ENCODE assay signal across 13 mouse cellular contexts in the genomic region with DNA sequence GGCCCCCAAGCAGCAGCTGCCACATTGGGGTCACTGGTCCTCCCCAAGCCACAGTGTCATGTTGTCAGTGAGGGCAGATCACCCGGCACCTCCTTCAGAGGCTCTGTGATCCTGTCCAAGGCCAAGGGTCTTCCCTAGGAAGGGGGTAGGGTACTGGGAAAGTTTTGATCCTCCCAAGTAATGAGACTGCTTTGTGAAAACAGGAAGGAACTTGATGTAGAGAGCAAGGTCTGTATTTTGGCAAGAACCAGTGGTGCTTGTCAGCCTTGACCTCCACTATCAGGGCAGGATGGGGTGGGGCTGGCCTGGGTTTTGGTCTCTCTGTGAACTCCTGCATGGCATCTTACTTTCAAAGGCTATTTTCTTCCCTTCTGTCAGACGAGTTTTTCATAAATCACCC. TPM values are rescaled to one million over a fixed set of nuclear protein-coding genes. Genes with fewer than 3 reads are reported as not detected.
DNase-seq lines count a peak whose midpoint lies in the region; ATAC-seq and TF ChIP-seq lines count a peak whose summit lies in the region.
"Had no signal": no experiment of that assay in that cellular context is flagged by ENCODE, and none has a peak within 500 bp of the region (broad histone marks: within the 10 kb centered on the region; RNA-seq: fewer than 3 reads in every experiment).

No protein-coding gene starts in this region.

- no peak overlapping the region for H3K4me3 ChIP-seq in heart, embryonic 11.5 days (ENCODE audit: low read depth, low read length)
- no peak overlapping the region for H3K4me3 ChIP-seq in lung, embryonic 14.5 days (ENCODE audit: low read depth, low read length)
- no peak overlapping the region for H3K4me3 ChIP-seq in hindbrain, embryonic 14.5 days (replicated peaks; ENCODE audit: low read length)
- H3K4me3 ChIP-seq: neural tube, embryonic 13.5 days had no signal

- H3K9ac ChIP-seq in heart, embryonic 11.5 days (ENCODE audit: low read depth, low read length) = 0 out of 2 replicates have a peak overlapping the region, but pooled peaks have one; percentile 22
- no peak overlapping the region for H3K9ac ChIP-seq in lung, embryonic 14.5 days
- no peak overlapping the region for H3K9ac ChIP-seq in hindbrain, embryonic 14.5 days
- H3K9ac ChIP-seq: neural tube, embryonic 13.5 days had no signal

- no peak for DNase-seq in heart, postnatal 4 days
- peak; percentile 40 for DNase-seq in lung, embryonic 14.5 days
- no peak for DNase-seq in lung, adult 18-20 months
- peak; percentile 82 for DNase-seq in adrenal gland, postnatal 14 days
- DNase-seq in kidney, postnatal 14 days = peak; percentile 68
- no peak for DNase-seq in hindbrain, embryonic 14.5 days (ENCODE audit: low spot score)
- no peak for DNase-seq in frontal cortex, adult 2 months (ENCODE audit: extremely low spot score in 1 of 2, low spot score in 1 of 2)
- DNase-seq: cerebellum, adult 18-20 months; retina, postnatal 1 day had no signal

- no peaks in the 10 kb centered on the region for H3K27me3 ChIP-seq in heart, embryonic 11.5 days (ENCODE audit: control insufficient read depth, insufficient read depth, low read length)
- H3K27me3 ChIP-seq in lung, embryonic 14.5 days (ENCODE audit: insufficient read depth, low read length) = no peaks in the 10 kb centered on the region
- no peaks in the 10 kb centered on the region for H3K27me3 ChIP-seq in hindbrain, embryonic 14.5 days (ENCODE audit: control insufficient read depth, insufficient read depth, low read length)
- H3K27me3 ChIP-seq: neural tube, embryonic 13.5 days had no signal

- 16% methylated on average over 2 of the region's 2 CpGs for WGBS in heart, embryonic 11.5 days (ENCODE audit: insufficient replicate concordance)
- 15% methylated on average over 2 of the region's 2 CpGs for WGBS in lung, embryonic 14.5 days
- 58% methylated on average over 2 of the region's 2 CpGs for WGBS in hindbrain, embryonic 14.5 days

- peak; percentile 27; the same call in 1 of the 2 replicates for ATAC-seq in heart, embryonic 11.5 days (replicated peaks; ENCODE audit: insufficient number of reproducible peaks, low FRiP score, low TSS enrichment)
- peak; percentile 38; the same call in 1 of the 2 replicates for ATAC-seq in lung, embryonic 14.5 days (ENCODE audit: insufficient read depth)
- no peak for ATAC-seq in hindbrain, embryonic 14.5 days (ENCODE audit: low FRiP score)
- ATAC-seq: midbrain, embryonic 16.5 days had no signal

- peaks cover 12% of the 10 kb centered on the region for H3K4me1 ChIP-seq in heart, embryonic 11.5 days (ENCODE audit: control insufficient read depth, insufficient read depth, low read length)
- no peaks in the 10 kb centered on the region for H3K4me1 ChIP-seq in lung, embryonic 14.5 days (ENCODE audit: insufficient read depth)
- no peaks in the 10 kb centered on the region for H3K4me1 ChIP-seq in hindbrain, embryonic 14.5 days (replicated peaks; ENCODE audit: control insufficient read depth, insufficient read depth, low read length)
- H3K4me1 ChIP-seq: neural tube, embryonic 13.5 days had no signal

- TF ChIP-seq CTCF in lung, embryonic 14.5 days (IDR thresholded peaks at IDR 0.05; ENCODE audit: low read depth) = no peak

- no peaks in the 10 kb centered on the region for H3K36me3 ChIP-seq in heart, embryonic 11.5 days (ENCODE audit: control insufficient read depth, insufficient read depth, low read length)
- H3K36me3 ChIP-seq in lung, embryonic 14.5 days (ENCODE audit: insufficient read depth) = no peaks in the 10 kb centered on the region
- no peaks in the 10 kb centered on the region for H3K36me3 ChIP-seq in hindbrain, embryonic 14.5 days (replicated peaks; ENCODE audit: control insufficient read depth, insufficient read depth)
- H3K36me3 ChIP-seq: neural tube, embryonic 13.5 days had no signal

- H3K4me2 ChIP-seq in heart, embryonic 11.5 days = no peak overlapping the region; the same call in 1 of the 2 replicates
- no peak overlapping the region for H3K4me2 ChIP-seq in lung, embryonic 14.5 days
- no peak overlapping the region for H3K4me2 ChIP-seq in hindbrain, embryonic 14.5 days (replicated peaks)
- H3K4me2 ChIP-seq: neural tube, embryonic 13.5 days had no signal

- no peaks in the 10 kb centered on the region; the same call in 1 of the 2 replicates for H3K9me3 ChIP-seq in heart, embryonic 11.5 days (replicated peaks; ENCODE audit: control insufficient read depth, low read length)
- no peaks in the 10 kb centered on the region for H3K9me3 ChIP-seq in lung, embryonic 14.5 days (ENCODE audit: low read depth, low read length)
- H3K9me3 ChIP-seq in hindbrain, embryonic 14.5 days (ENCODE audit: control insufficient read depth, low read length) = no peaks in the 10 kb centered on the region
- H3K9me3 ChIP-seq: neural tube, embryonic 13.5 days had no signal

- H3K27ac ChIP-seq in heart, embryonic 11.5 days (ENCODE audit: low read depth, low read length) = no peak overlapping the region
- H3K27ac ChIP-seq in lung, embryonic 14.5 days (ENCODE audit: low read depth) = no peak overlapping the region
- H3K27ac ChIP-seq in hindbrain, embryonic 14.5 days = no peak overlapping the region
- H3K27ac ChIP-seq: macrophage; neural tube, embryonic 13.5 days had no signal

RNA-seq across cellular contexts. Expression of a gene that starts 10.5 kb away (rescaled TPM):
- 46.6 and 53.8 TPM in 2 replicates for polyA plus RNA-seq in heart, embryonic 11.5 days (2014; fragmentation: Nextera tagmentation; extraction: Ambion mirVana)
- total RNA-seq in heart, postnatal 4 days (2021) = 10 to 100 TPM; 62.7 to 65.0 TPM
- polyA plus RNA-seq in lung, embryonic 14.5 days (2014; fragmentation: Nextera tagmentation; extraction: Ambion mirVana) = 54.5 and 56.3 TPM in 2 replicates
- 59.6 and 67.1 TPM in 2 replicates for total RNA-seq in adrenal gland, postnatal 14 days (2021)
- 49.1 and 52.1 TPM in 2 replicates for polyA plus RNA-seq in hindbrain, embryonic 14.5 days (2014; fragmentation: Nextera tagmentation; extraction: Ambion mirVana)
- 42.1 and 44.2 TPM in 2 replicates for polyA plus RNA-seq in frontal cortex, adult 2 months (2012; rRNA removed)

Comparison
In these comparisons a context has a peak if more than half of its experiments do, and no peak if none do; other contexts are left out.
1. DNase-seq: peak in lung, embryonic 14.5 days (single experiment), adrenal gland, postnatal 14 days (single experiment) and kidney, postnatal 14 days (single experiment); none in heart, postnatal 4 days (single experiment), lung, adult 18-20 months (0 of 2), hindbrain, embryonic 14.5 days (single experiment) and frontal cortex, adult 2 months (0 of 2).